Mouse (Mus musculus) erythroid progenitor cell, adult 5-6 weeks (primary cell): ENCODE results near the gene Eda2r. TPM values are rescaled to one million over a fixed set of nuclear protein-coding genes. Genes with fewer than 3 reads are reported as not detected.

Experiments
- ATAC-seq: replicated peaks from 2 replicates; pipeline ENCODE4 v1.8.0; 2016; ENCODE audit warnings: moderate number of reproducible peaks, mild to moderate bottlenecking, moderate TSS enrichment, inconsistent platforms; ENCODE audit not compliant: poor library complexity, low FRiP score, severe bottlenecking
- total RNA-seq, 2 experiments: library from RNA; stranded (forward) in 1 of 2; stranded (reverse) in 1 of 2; fragments of 150-400 nt in 1 of 2; fragments of 186-747, 209-891 nt in 1 of 2; gene quantifications; 2 replicates each; pipeline versions ENCODE4 v1.2.3 to v1.2.4; 2015 to 2017; ENCODE audit warnings: low replicate concordance in 2 of 2

Gene Eda2r
- total RNA-seq (2015; ENCODE audit: low replicate concordance): 0.84 TPM in 1 of 2 replicates, not detected in the other
- total RNA-seq (2017; ENCODE audit: low replicate concordance): not detected in 2 replicates

- ATAC-seq: peak; percentile 52; the same call in 1 of the 2 replicates
Measured at GRCm38 (mm10) chrX:97377065-97377421, at the start of gene Eda2r. Eda2r (minus strand) TSS chrX:97377216.

- ATAC-seq: no peak
Measured at GRCm38 (mm10) chrX:97397872-97398271, 20.9 kb upstream of the Eda2r start.

DNA sequence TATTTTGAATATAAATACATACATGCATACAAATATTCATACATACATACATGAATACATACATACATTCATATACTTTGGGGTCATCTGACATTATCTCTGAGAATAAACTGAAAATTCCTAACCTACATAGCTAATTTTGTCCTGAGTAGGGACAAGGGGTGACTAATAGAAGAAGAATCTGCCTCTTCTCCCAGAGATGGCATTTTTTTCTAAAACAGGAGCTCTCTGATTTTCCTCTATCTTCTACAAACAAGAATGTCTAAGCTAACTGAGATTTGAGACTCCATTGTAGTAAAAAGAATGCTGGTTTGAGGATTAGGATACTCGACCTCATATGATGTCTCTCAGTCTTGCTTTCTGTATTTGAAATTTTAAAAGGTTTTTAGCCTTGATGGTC is 1.1 kb upstream of the Eda2r start:
- ATAC-seq: no peak

DNA sequence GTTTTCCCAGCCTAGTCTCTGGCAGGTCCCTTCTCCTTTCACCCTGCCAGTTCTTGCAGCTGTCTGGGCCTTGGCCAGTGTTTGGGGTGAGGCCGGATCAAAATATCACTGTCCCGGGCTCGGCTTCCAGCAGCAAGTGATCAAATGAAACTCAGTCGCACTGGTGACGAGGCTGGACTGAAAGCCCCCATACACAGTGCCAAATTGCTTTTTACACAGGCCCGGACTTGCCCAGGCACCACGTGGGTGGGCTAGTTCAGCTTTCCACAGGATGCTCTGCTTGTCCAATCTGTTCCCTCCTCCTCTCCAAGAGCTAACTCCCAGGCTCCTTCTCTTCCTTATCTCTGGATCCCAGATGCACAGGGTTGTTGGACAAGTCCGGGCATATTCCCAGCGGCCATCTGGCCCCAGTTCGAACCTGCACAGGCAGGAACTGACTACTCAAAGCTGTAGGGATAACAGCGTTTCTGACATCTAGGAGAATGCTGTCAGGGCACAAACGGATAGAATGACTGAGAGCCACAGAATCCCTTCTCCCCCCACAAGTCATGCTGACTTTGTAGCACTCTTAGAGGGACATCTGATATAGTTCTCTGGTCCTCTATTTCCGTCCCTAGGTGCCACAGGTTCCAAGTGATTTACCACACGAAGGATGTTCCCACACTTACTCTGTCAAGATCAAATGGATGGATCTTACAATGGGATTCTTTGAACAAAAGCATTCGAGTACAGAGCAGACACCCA is 523 bp downstream of the Eda2r start:
- no peak for ATAC-seq

GRCm38 (mm10) chrX:97372826-97373225 is 4.2 kb downstream of the Eda2r start:
- ATAC-seq: no peak

DNA sequence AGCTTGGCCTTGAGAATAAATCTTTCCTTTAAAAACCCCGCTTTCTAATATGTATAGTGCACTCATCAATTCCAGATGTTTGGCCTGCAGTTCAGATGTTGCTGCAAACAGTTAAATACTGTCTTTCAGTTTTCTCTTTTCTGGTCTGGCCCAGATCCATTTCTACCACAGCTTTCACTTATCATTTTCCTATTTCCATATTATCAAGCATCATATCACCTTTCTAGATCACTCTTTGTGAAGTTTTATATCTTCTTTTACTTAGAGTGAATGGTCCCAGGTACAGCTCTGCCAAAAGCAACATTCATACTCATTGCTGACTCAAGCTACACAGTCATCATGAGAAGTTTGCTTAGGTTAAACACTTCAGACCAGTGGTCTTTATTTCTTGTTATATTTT is 7.8 kb downstream of the Eda2r start:
- no peak for ATAC-seq

DNA sequence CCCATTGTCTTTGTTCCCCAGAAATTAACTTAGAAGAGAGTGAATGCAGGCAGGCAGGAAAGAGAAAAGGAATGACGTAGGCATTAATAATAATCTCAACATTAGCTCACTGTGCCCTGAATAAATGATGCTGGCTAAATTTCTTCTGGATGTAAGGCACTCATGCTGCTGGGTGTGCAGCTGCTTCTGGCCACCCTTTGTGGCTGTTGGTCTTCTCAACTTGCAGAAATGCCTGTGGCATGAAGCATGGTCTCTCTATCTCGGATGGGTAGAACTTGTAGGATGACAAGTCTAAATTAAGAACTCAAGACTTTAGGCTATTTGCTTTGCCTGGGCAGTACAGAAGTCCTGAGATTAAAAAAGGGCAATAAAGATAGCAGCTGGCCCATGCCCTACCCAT is 8.3 kb downstream of the Eda2r start:
- ATAC-seq: no peak

- no peak for ATAC-seq
Measured at GRCm38 (mm10) chrX:97360919-97361318, 16.1 kb downstream of the Eda2r start.

- no peak for ATAC-seq
Measured at GRCm38 (mm10) chrX:97327891-97328290, 49.1 kb downstream of the Eda2r start.
